Mouse (Mus musculus) heart, adult 2 months (tissue): Measurements from ENCODE around the gene Slc12a1. TPM values are rescaled to one million over a fixed set of nuclear protein-coding genes. Genes with fewer than 3 reads are reported as not detected.

Experiments
- DNase-seq, 2 experiments: peaks; one replicate each; pipeline ENCODE4 v3.0.0; 2021
- H3K27ac ChIP-seq: fragments of 200-600 bp; 2 replicates; pipeline ENCODE4 v1.8.1; 2022
- H3K27me3 ChIP-seq: fragments of 200-500 bp; 2 replicates; pipeline ENCODE4 v1.6.1; 2012; ENCODE audit warnings: mild to moderate bottlenecking, low read length, inconsistent platforms, mixed read lengths; ENCODE audit not compliant: control insufficient read depth, insufficient read depth
- H3K36me3 ChIP-seq: fragments of 200-500 bp; 2 replicates; pipeline ENCODE4 v1.6.1; 2012; ENCODE audit warnings: low read length, inconsistent platforms; ENCODE audit not compliant: control insufficient read depth, insufficient read depth
- H3K4me1 ChIP-seq: fragments of 200-500 bp; 2 replicates; pipeline ENCODE4 v1.6.1; 2011; ENCODE audit warnings: low read length; ENCODE audit not compliant: control insufficient read depth, insufficient read depth
- H3K4me3 ChIP-seq: fragments of 200-600 bp; 2 replicates; pipeline ENCODE4 v1.8.1; 2022
- H3K79me2 ChIP-seq: fragments of 200-500 bp; replicated peaks from 2 replicates; pipeline ENCODE4 v1.6.1; 2012; ENCODE audit warnings: mild to moderate bottlenecking, inconsistent platforms, low read length, moderate library complexity, mixed read lengths; ENCODE audit not compliant: control insufficient read depth, insufficient read depth
- H3K9ac ChIP-seq: fragments of 200-500 bp; 2 replicates; pipeline ENCODE4 v1.6.1; 2012; ENCODE audit warnings: low read depth, mild to moderate bottlenecking, control low read depth, inconsistent platforms, low read length, mixed read lengths
- CTCF ChIP-seq: fragments of 200-600 bp; IDR thresholded peaks from 2 replicates; pipeline ENCODE4 v1.8.1; 2022; ENCODE audit warnings: antibody characterized with exemption, mild to moderate bottlenecking, moderate library complexity
- EP300 ChIP-seq: fragments of 200-500 bp; IDR thresholded peaks from 2 replicates; pipeline ENCODE4 v1.6.1; 2011; ENCODE audit warnings: low read depth, low read length, control low read depth; ENCODE audit not compliant: insufficient read depth
- POLR2A ChIP-seq: fragments of 200-500 bp; IDR thresholded peaks from 2 replicates; pipeline ENCODE4 v1.6.1; 2011; ENCODE audit warnings: mild to moderate bottlenecking, low read depth, low read length, control low read depth; ENCODE audit not compliant: insufficient read depth
- WGBS: fragments of 180-500 bp; shearing (Covaris S2); methylation state at CpG from one replicate; pipeline ENCODE4 v1.1.7; 2018; 5-methylcytosine and 5-hydroxymethylcytosine counted together
- intact Hi-C: fragments of 180-260 bp; cut with DNase I; formaldehyde crosslinking; loops from one replicate; pipeline ENCODE4 v1.15.1; 2025
- polyA plus RNA-seq: library from polyadenylated mRNA; depleted of rRNA; stranded (reverse); fragments of >200 nt; gene quantifications from 2 replicates; pipeline ENCODE4 v1.2.3, GENCODE M21; 2012
- total RNA-seq, 2 experiments: library from RNA; stranded (reverse); gene quantifications; 2 replicates each; pipeline ENCODE4 v1.2.3; 2021

Slc12a1 gene
- total and polyA plus RNA-seq, 3 experiments: not detected

DNA sequence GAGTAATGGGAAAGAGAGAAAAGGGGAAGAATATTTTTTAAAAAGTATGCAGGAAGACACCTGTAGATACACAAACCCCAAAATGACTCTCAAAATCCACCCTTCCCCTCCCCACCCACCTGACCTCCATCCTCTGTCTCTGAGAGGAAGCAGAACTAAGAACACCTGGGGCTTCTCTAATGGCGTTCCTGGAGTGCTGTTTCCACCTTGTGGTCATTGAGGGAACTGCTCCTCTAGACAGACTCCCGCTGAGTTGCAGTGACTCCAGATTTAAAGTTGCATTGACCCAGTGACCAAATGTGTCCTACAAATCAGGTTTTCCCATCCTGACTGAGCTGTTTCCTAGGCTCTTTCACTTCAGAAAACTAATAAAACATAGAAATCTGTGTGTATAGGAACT is 36.9 kb downstream of the Slc12a1 start:
- H3K27ac ChIP-seq: no peak overlapping the region
- no peaks in the 10 kb centered on the region for H3K27me3 ChIP-seq
- no peaks in the 10 kb centered on the region for H3K36me3 ChIP-seq
- 3% methylated on average over 2 of the region's 2 CpGs for WGBS
- peak; percentile 16 to 46 for DNase-seq
- H3K9ac ChIP-seq: no peak overlapping the region
- no peaks in the 10 kb centered on the region for H3K4me1 ChIP-seq
- H3K79me2 ChIP-seq: no peaks in the 10 kb centered on the region
- intact Hi-C loops: loop anchor here (1.0 to 2.0 kb wide), 2 partner anchors 132 to 1088 kb away; no protein-coding TSS in a partner anchor
- TF ChIP-seq POLR2A (no peak), CTCF (peak; percentile 96), EP300 (peak; percentile 48; the same call in 1 of the 2 replicates)
- no peak overlapping the region for H3K4me3 ChIP-seq

DNA sequence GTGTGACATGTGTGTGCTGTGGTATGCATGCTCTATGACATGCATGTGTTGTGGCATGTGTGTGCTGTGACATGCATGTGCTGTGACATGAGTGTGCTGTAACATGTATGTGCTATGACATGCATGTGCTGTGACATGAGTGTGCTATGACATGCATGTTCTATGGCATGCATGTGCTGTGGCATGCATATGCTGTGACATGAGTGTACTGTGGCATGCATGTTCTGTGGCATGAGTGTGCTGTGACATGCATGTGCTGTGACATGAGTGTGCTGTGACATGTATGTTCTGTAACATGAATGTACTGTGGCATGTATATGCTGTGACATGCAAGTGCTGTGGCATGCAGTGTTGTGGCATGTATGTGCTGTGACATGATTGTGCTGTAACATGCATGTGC is 40.6 kb downstream of the Slc12a1 start:
- Histone ChIP-seq H3K9ac (no peak overlapping the region), H3K36me3 (no peaks in the 10 kb centered on the region), H3K79me2 (no peaks in the 10 kb centered on the region), H3K27ac (no peak overlapping the region), H3K4me3 (no peak overlapping the region), H3K27me3 (no peaks in the 10 kb centered on the region), H3K4me1 (no peaks in the 10 kb centered on the region)
- intact Hi-C loops: no loop called here
- no peak for DNase-seq
- no peak for TF ChIP-seq POLR2A
- no peak for TF ChIP-seq EP300
- no peak for TF ChIP-seq CTCF

DNA sequence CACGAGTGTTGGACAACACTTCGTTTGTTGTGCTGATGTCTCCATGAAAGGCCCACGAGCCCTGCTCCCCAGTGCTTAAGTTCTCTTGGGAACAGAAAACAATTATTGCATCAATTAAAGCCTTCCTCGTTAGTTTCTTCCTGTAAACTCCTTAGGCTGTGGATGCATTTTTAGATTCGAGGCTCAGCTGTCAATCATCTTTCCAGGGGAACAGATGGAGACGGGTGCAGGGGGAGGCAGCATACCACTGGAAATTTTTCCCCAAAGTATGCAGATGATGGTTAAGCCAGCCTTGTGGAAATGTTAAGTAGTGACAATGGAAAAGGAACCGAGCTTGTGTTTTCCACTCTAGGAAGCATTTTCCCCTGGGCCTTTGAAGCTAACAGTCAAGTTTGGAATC is 44.5 kb downstream of the Slc12a1 start:
- no peak overlapping the region for H3K27ac ChIP-seq
- intact Hi-C loops: no loop called here
- no peaks in the 10 kb centered on the region for H3K79me2 ChIP-seq
- H3K9ac ChIP-seq: no peak overlapping the region
- no peaks in the 10 kb centered on the region for H3K4me1 ChIP-seq
- no peaks in the 10 kb centered on the region for H3K36me3 ChIP-seq
- DNase-seq: no peak
- TF ChIP-seq POLR2A (no peak), CTCF (no peak), EP300 (no peak)
- H3K4me3 ChIP-seq: no peak overlapping the region
- WGBS: 56% methylated on average over 7 of the region's 7 CpGs
- H3K27me3 ChIP-seq: no peaks in the 10 kb centered on the region

DNA sequence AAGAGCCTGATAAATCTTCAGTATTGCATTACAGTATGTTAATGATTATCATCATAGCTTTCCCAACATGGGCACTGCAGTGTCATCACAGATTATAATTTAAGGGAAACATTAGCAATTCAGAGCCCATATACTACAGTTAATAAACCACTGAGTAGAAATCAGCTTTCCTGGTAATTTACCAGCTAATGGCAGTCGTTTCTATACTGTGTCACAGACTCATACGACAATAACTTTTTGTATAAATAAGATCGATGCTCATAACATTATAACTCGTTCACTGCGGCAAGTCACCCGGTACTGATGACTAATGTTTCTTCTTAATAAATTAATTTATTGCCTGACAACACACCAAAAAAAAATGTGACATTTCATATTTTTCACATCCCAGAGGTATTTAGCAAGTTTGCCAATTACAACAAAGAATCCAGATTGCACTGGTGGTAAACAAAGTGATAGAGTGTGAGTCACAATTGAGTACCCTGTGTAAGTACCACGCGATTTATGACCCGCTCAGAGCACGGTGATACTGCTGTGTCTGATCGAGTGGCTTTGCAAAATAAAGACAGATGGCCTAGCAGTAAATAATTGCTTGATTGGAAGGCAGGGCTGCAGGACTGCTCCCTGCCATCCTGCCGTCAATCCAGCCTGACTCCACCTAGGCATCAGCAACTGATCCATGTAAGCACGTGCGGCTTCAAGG is 56.7 kb downstream of the Slc12a1 start:
- Histone ChIP-seq H3K27me3 (no peaks in the 10 kb centered on the region), H3K27ac (no peak overlapping the region), H3K9ac (no peak overlapping the region), H3K4me1 (no peaks in the 10 kb centered on the region), H3K36me3 (no peaks in the 10 kb centered on the region), H3K79me2 (no peaks in the 10 kb centered on the region), H3K4me3 (no peak overlapping the region)
- 86% methylated on average over 14 of the region's 14 CpGs for WGBS
- DNase-seq: no peak
- intact Hi-C loops: no loop called here
- no peak for TF ChIP-seq CTCF
- TF ChIP-seq POLR2A: no peak
- TF ChIP-seq EP300: no peak

DNA sequence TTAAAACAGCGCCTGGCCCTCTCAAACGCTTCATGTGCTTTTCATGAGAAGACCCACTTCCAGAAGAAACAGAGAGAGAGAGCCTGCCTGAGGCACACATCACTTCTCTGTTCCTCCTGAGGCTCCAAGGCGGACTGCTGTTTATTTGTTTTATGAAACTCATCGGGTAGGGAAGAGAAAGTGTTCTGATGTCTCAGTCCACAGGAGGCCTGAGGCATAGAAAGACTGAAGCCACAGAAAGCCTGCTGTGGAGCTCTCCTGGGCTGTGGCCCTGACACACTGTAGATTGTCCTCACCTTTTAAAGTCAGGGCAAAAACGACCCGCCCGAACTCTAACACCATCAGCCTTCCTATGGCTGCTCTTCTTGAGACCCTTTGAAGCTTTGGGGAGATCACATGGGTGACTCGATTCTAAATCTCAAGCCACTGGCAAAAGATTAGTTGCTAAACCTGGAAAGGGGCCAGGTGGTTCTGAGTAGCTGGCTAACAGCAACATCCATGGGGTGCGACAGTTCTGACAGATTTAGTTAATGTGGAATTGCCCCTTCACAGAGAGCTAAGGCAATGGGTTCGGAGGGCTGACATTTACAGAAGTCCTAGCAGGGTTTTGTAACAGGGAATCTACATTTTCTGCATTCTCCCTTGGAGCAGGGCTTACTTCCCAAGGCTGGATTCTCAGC is 59.7 kb downstream of the Slc12a1 start:
- no peak overlapping the region for H3K9ac ChIP-seq
- DNase-seq: no peak
- no peaks in the 10 kb centered on the region for H3K27me3 ChIP-seq
- 68% methylated on average over 10 of the region's 10 CpGs for WGBS
- no peak overlapping the region for H3K4me3 ChIP-seq
- H3K27ac ChIP-seq: no peak overlapping the region
- intact Hi-C loops: loop anchor here (5.0 kb wide), 1 partner anchor 1900 kb away; no protein-coding TSS in a partner anchor
- TF ChIP-seq EP300: no peak
- no peak for TF ChIP-seq POLR2A
- TF ChIP-seq CTCF: no peak
- no peaks in the 10 kb centered on the region for H3K79me2 ChIP-seq
- no peaks in the 10 kb centered on the region for H3K4me1 ChIP-seq
- no peaks in the 10 kb centered on the region for H3K36me3 ChIP-seq

DNA sequence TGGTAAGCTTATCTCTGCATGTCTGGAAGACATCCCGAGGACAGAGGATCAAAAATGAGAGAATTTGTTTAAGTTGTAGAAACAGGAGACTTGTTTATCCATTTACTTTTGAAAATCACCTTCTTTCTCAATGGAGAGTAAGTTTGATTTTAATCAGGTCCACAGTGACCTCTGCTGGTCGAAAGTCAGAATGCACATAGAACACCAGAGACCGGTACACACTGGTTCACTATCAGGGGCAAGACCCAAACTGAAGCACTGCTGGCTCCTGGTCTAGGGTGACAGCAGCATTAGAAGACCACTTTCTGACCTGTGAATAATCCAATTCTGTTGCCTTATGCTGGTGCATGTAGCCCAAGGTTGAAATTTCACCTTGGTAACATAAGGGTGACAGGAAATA is 62.3 kb downstream of the Slc12a1 start:
- no peak overlapping the region for H3K4me3 ChIP-seq
- WGBS: 4% methylated on average over 3 of the region's 3 CpGs
- H3K27me3 ChIP-seq: no peaks in the 10 kb centered on the region
- H3K27ac ChIP-seq: no peak overlapping the region
- H3K79me2 ChIP-seq: no peaks in the 10 kb centered on the region
- no peak overlapping the region for H3K9ac ChIP-seq
- no peaks in the 10 kb centered on the region for H3K36me3 ChIP-seq
- peak; percentile 24 to 63 for DNase-seq
- intact Hi-C loops: loop anchor here (1.0 to 5.0 kb wide), 2 partner anchors 1113 to 1902 kb away; no protein-coding TSS in a partner anchor
- peak; percentile 94 for TF ChIP-seq CTCF
- no peak for TF ChIP-seq POLR2A
- H3K4me1 ChIP-seq: no peaks in the 10 kb centered on the region
